Mouse (Mus musculus) cerebellum, adult 2 months (tissue): ENCODE results near the gene Dna2.

ENCODE experiments used
- CTCF ChIP-seq: fragments of 200-500 bp; IDR thresholded peaks from 2 replicates; pipeline ENCODE4 v1.5.1; 2011; ENCODE audit warnings: low read depth, mild to moderate bottlenecking, control low read depth, low read length, moderate library complexity, borderline replicate concordance; ENCODE audit not compliant: insufficient read depth
- POLR2A ChIP-seq: fragments of 200-500 bp; IDR thresholded peaks from 2 replicates; pipeline ENCODE4 v1.6.1; 2011; ENCODE audit warnings: low read length, control low read depth, borderline replicate concordance; ENCODE audit not compliant: insufficient read depth

DNA sequence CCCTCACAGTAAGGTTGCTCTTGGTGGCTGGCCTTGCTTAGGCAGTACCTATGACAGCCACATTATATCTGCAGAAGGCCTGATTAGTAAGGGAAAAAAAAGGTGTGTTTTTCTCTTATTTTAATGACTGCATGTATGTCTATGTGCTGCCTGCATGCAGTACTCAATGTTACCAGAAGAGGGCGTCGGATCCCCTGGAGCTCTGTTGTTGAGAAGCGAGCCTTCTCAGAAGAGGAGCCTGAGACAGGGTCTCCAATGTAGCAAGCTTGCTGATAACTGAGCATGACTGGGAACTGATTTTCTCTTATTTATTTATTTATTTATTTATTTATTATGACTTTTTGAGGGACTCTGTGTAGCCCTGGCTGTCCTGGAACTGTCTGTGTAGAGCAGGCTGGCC, 40.5 kb downstream of the Dna2 start:
- TF ChIP-seq CTCF = peak; percentile 36; the same call in 1 of the 2 replicates
- no peak for TF ChIP-seq POLR2A
